Mouse (Mus musculus) lung, adult 2 months (tissue): Measurements from ENCODE around the gene Cnga1.
A peak's percentile ranks its signal among the peaks of the same experiment; 100 is the strongest.

Experiments
- CTCF ChIP-seq: fragments of 200-500 bp; IDR thresholded peaks from 2 replicates; pipeline ENCODE4 v1.5.1; 2011; ENCODE audit warnings: mild to moderate bottlenecking, low read length, control low read depth; ENCODE audit not compliant: insufficient read depth
- POLR2A ChIP-seq: fragments of 200-500 bp; IDR thresholded peaks from 2 replicates; pipeline ENCODE4 v1.6.1; 2011; ENCODE audit warnings: low read depth, mild to moderate bottlenecking, control low read depth, low read length, borderline replicate concordance; ENCODE audit errors: extremely low read depth

GRCm38 (mm10) chr5:72665281-72665680, 21.2 kb upstream of the Cnga1 start:
- TF ChIP-seq POLR2A (no peak), CTCF (peak; percentile 60; the same call in 1 of the 2 replicates)
